Mouse (Mus musculus): ENCODE data around the gene Plscr3. TPM values are rescaled to one million over a fixed set of nuclear protein-coding genes. Genes with fewer than 3 reads are reported as not detected.

Gene Plscr3
- polyA plus RNA-seq, 1 experiment = 82.7 TPM

GRCm38 (mm10) chr11:69871822-69872221 lies 25.6 kb downstream of the Plscr3 start:
- H3K4me3 ChIP-seq (ENCODE audit: insufficient read depth, poor library complexity, severe bottlenecking) = no peak overlapping the region
- no peaks in the 10 kb centered on the region for H3K36me3 ChIP-seq (ENCODE audit: control insufficient read depth, insufficient read depth)
- H3K79me3 ChIP-seq (ENCODE audit: low read depth) = no peaks in the 10 kb centered on the region
- no peaks in the 10 kb centered on the region for H3K79me2 ChIP-seq (ENCODE audit: control insufficient read depth, insufficient read depth)
- no peak overlapping the region for H3ac ChIP-seq (ENCODE audit: control insufficient read depth, insufficient read length, low read depth)
- H3K27me3 ChIP-seq (ENCODE audit: control insufficient read depth, insufficient read depth, insufficient read length) = peaks cover 6% of the 10 kb centered on the region
- no peak for TF ChIP-seq CTCF (IDR thresholded peaks at IDR 0.05; ENCODE audit: control insufficient read depth, insufficient read depth, insufficient read length)
- no peak for TF ChIP-seq MAX (IDR thresholded peaks at IDR 0.05)
- TF ChIP-seq MYOD1 (IDR thresholded peaks at IDR 0.05; ENCODE audit: control insufficient read depth, insufficient read length, low read depth) = no peak
- TF ChIP-seq USF1 (IDR thresholded peaks at IDR 0.05; ENCODE audit: low read depth) = no peak
- no peak for TF ChIP-seq CEBPB (IDR thresholded peaks at IDR 0.05; ENCODE audit: low read depth)
- no peak for TF ChIP-seq FOSL1 (IDR thresholded peaks at IDR 0.05; ENCODE audit: insufficient read depth, low read length, poor library complexity, severe bottlenecking)
- no peak for TF ChIP-seq MYOG (IDR thresholded peaks at IDR 0.05; ENCODE audit: control insufficient read depth, extremely low read depth, insufficient read length)

- Histone ChIP-seq H3K27me3 (ENCODE audit: control insufficient read depth, insufficient read depth, insufficient read length) (peaks cover under 1% of the 10 kb centered on the region), H3ac (ENCODE audit: control insufficient read depth, insufficient read length, low read depth) (no peak overlapping the region), H3K79me2 (ENCODE audit: control insufficient read depth, insufficient read depth) (peaks cover 3% of the 10 kb centered on the region), H3K36me3 (ENCODE audit: control insufficient read depth, insufficient read depth) (no peaks in the 10 kb centered on the region), H3K79me3 (ENCODE audit: low read depth) (no peaks in the 10 kb centered on the region), H3K4me3 (ENCODE audit: insufficient read depth, poor library complexity, severe bottlenecking) (no peak overlapping the region)
- no peak for TF ChIP-seq MYOD1 (IDR thresholded peaks at IDR 0.05; ENCODE audit: control insufficient read depth, insufficient read length, low read depth)
- TF ChIP-seq FOSL1 (IDR thresholded peaks at IDR 0.05; ENCODE audit: insufficient read depth, low read length, poor library complexity, severe bottlenecking) = no peak
- peak; percentile 29 for TF ChIP-seq USF1 (IDR thresholded peaks at IDR 0.05; ENCODE audit: low read depth)
- no peak for TF ChIP-seq MAX (IDR thresholded peaks at IDR 0.05)
- TF ChIP-seq CEBPB (IDR thresholded peaks at IDR 0.05; ENCODE audit: low read depth) = no peak
These were observed 26.3 kb downstream of the Plscr3 start for GRCm38 (mm10) chr11:69872451-69872850.

GRCm38 (mm10) chr11:69876186-69876585 lies 30.0 kb downstream of the Plscr3 start:
- H3K4me3 ChIP-seq (ENCODE audit: insufficient read depth, poor library complexity, severe bottlenecking) = no peak overlapping the region
- H3K79me2 ChIP-seq (ENCODE audit: control insufficient read depth, insufficient read depth) = peaks cover 36% of the 10 kb centered on the region
- H3ac ChIP-seq (ENCODE audit: control insufficient read depth, insufficient read length, low read depth) = no peak overlapping the region
- TF ChIP-seq CEBPB (IDR thresholded peaks at IDR 0.05; ENCODE audit: low read depth) = no peak
- no peak for TF ChIP-seq MAX (IDR thresholded peaks at IDR 0.05)
- no peaks in the 10 kb centered on the region for H3K36me3 ChIP-seq (ENCODE audit: control insufficient read depth, insufficient read depth)
- H3K79me3 ChIP-seq (ENCODE audit: low read depth) = peaks cover 28% of the 10 kb centered on the region
- no peaks in the 10 kb centered on the region for H3K27me3 ChIP-seq (ENCODE audit: control insufficient read depth, insufficient read depth, insufficient read length)

- Histone ChIP-seq H3K79me2 (ENCODE audit: control insufficient read depth, insufficient read depth) (peaks cover 36% of the 10 kb centered on the region), H3K27me3 (ENCODE audit: control insufficient read depth, insufficient read depth, insufficient read length) (no peaks in the 10 kb centered on the region), H3ac (ENCODE audit: control insufficient read depth, insufficient read length, low read depth) (no peak overlapping the region), H3K36me3 (ENCODE audit: control insufficient read depth, insufficient read depth) (no peaks in the 10 kb centered on the region), H3K4me3 (ENCODE audit: insufficient read depth, poor library complexity, severe bottlenecking) (no peak overlapping the region), H3K79me3 (ENCODE audit: low read depth) (peaks cover 28% of the 10 kb centered on the region)
- TF ChIP-seq MYOD1 (IDR thresholded peaks at IDR 0.05; ENCODE audit: control insufficient read depth, insufficient read length, low read depth) (no peak), CTCF (IDR thresholded peaks at IDR 0.05; ENCODE audit: control insufficient read depth, insufficient read depth, insufficient read length) (peak; percentile 95)
These were observed 30.7 kb downstream of the Plscr3 start for GRCm38 (mm10) chr11:69876867-69877266.

- no peak for TF ChIP-seq MYOD1 (IDR thresholded peaks at IDR 0.05; ENCODE audit: control insufficient read depth, insufficient read length, low read depth)
- no peak for TF ChIP-seq CTCF (IDR thresholded peaks at IDR 0.05; ENCODE audit: control insufficient read depth, insufficient read depth, insufficient read length)
- TF ChIP-seq USF1 (IDR thresholded peaks at IDR 0.05; ENCODE audit: low read depth) = no peak
- no peak for TF ChIP-seq FOSL1 (IDR thresholded peaks at IDR 0.05; ENCODE audit: insufficient read depth, low read length, poor library complexity, severe bottlenecking)
- TF ChIP-seq MAX (IDR thresholded peaks at IDR 0.05) = no peak
- TF ChIP-seq MYOG (IDR thresholded peaks at IDR 0.05; ENCODE audit: control insufficient read depth, extremely low read depth, insufficient read length) = no peak
- TF ChIP-seq CEBPB (IDR thresholded peaks at IDR 0.05; ENCODE audit: low read depth) = no peak
- Histone ChIP-seq H3K79me2 (ENCODE audit: control insufficient read depth, insufficient read depth) (peaks cover 36% of the 10 kb centered on the region), H3K4me3 (ENCODE audit: insufficient read depth, poor library complexity, severe bottlenecking) (peak within 1 kb of the TSS; percentile 68), H3K36me3 (ENCODE audit: control insufficient read depth, insufficient read depth) (no peaks in the 10 kb centered on the region), H3ac (ENCODE audit: control insufficient read depth, insufficient read length, low read depth) (peak within 1 kb of the TSS; percentile 49), H3K79me3 (ENCODE audit: low read depth) (peaks cover 28% of the 10 kb centered on the region), H3K27me3 (ENCODE audit: control insufficient read depth, insufficient read depth, insufficient read length) (no peaks in the 10 kb centered on the region)
These were observed 31.7 kb downstream of the Plscr3 start, which contains the start of gene Tmem95 for GRCm38 (mm10) chr11:69877878-69878277. Gene Tmem95 (minus strand): TSS chr11:69878018.

- Histone ChIP-seq H3ac (ENCODE audit: control insufficient read depth, insufficient read length, low read depth) (peak overlapping the region; percentile 49), H3K79me3 (ENCODE audit: low read depth) (peaks cover 28% of the 10 kb centered on the region), H3K4me3 (ENCODE audit: insufficient read depth, poor library complexity, severe bottlenecking) (no peak overlapping the region), H3K27me3 (ENCODE audit: control insufficient read depth, insufficient read depth, insufficient read length) (no peaks in the 10 kb centered on the region), H3K36me3 (ENCODE audit: control insufficient read depth, insufficient read depth) (no peaks in the 10 kb centered on the region), H3K79me2 (ENCODE audit: control insufficient read depth, insufficient read depth) (peaks cover 36% of the 10 kb centered on the region)
- TF ChIP-seq FOSL1 (IDR thresholded peaks at IDR 0.05; ENCODE audit: insufficient read depth, low read length, poor library complexity, severe bottlenecking) (no peak), MYOD1 (IDR thresholded peaks at IDR 0.05; ENCODE audit: control insufficient read depth, insufficient read length, low read depth) (no peak), CEBPB (IDR thresholded peaks at IDR 0.05; ENCODE audit: low read depth) (no peak), USF1 (IDR thresholded peaks at IDR 0.05; ENCODE audit: low read depth) (no peak), CTCF (IDR thresholded peaks at IDR 0.05; ENCODE audit: control insufficient read depth, insufficient read depth, insufficient read length) (no peak), MYOG (IDR thresholded peaks at IDR 0.05; ENCODE audit: control insufficient read depth, extremely low read depth, insufficient read length) (no peak), MAX (IDR thresholded peaks at IDR 0.05) (no peak)
These were observed 32.2 kb downstream of the Plscr3 start for GRCm38 (mm10) chr11:69878399-69878798.
